Mouse (Mus musculus): ENCODE measurements at regions not wholly inside any gene's neighbourhood (a gene's known extent, or its start where the extent isn't known, plus 50 kb on each side); places are given as distances from the start of the nearest gene placed in this dataset.

GRCm38 (mm10) chr4:33795461-33795860 is 128.9 kb upstream of the Cnr1 start:
- no peak for ATAC-seq (ENCODE audit: insufficient read depth)

GRCm38 (mm10) chr4:33797964-33798363 is 126.4 kb upstream of the Cnr1 start:
- Histone ChIP-seq H3K9ac (replicated peaks) (no peak overlapping the region), H3K9me3 (ENCODE audit: control insufficient read depth, low read length) (no peaks in the 10 kb centered on the region), H3K4me3 (ENCODE audit: insufficient read depth in 1 of 2, low read depth in 2 of 2, low read length in 2 of 2) (no peak overlapping the region), H3K36me3 (replicated peaks; ENCODE audit: control insufficient read depth, insufficient read depth, low read depth) (no peaks in the 10 kb centered on the region), H3K4me1 (replicated peaks; ENCODE audit: control insufficient read depth in 2 of 2, insufficient read depth in 2 of 2, low read length in 1 of 2) (no peaks in the 10 kb centered on the region), H3K27me3 (ENCODE audit: control insufficient read depth, insufficient read depth, low read length) (no peaks in the 10 kb centered on the region), H3K4me2 (ENCODE audit: low read depth) (no peak overlapping the region), H3K27ac (no peak overlapping the region)
- no peak for ATAC-seq (ENCODE audit: insufficient read depth)
- 85% methylated on average over 4 of the region's 4 CpGs for WGBS (ENCODE audit: insufficient replicate concordance)
- no peak for DNase-seq (ENCODE audit: low read depth in 3 of 3, low spot score in 3 of 3)
- TF ChIP-seq CTCF (IDR thresholded peaks at IDR 0.05; ENCODE audit: low read depth): no peak
- no peak for TF ChIP-seq EP300 (IDR thresholded peaks at IDR 0.05; ENCODE audit: low read depth)

More at GRCm38 (mm10) chr4:33795461-33795860, 128.9 kb upstream of the Cnr1 start:
- Histone ChIP-seq H3K9ac (replicated peaks) (no peak overlapping the region), H3K27me3 (ENCODE audit: control insufficient read depth, insufficient read depth, low read length) (no peaks in the 10 kb centered on the region), H3K9me3 (ENCODE audit: control insufficient read depth, low read length) (no peaks in the 10 kb centered on the region), H3K27ac (no peak overlapping the region), H3K4me2 (ENCODE audit: low read depth) (no peak overlapping the region), H3K4me1 (replicated peaks; ENCODE audit: control insufficient read depth in 2 of 2, insufficient read depth in 2 of 2, low read length in 1 of 2) (no peaks in the 10 kb centered on the region), H3K4me3 (ENCODE audit: insufficient read depth in 1 of 2, low read depth in 2 of 2, low read length in 2 of 2) (no peak overlapping the region), H3K36me3 (replicated peaks; ENCODE audit: control insufficient read depth, insufficient read depth, low read depth) (no peaks in the 10 kb centered on the region)
- 84% methylated on average over 3 of the region's 3 CpGs for WGBS (ENCODE audit: insufficient replicate concordance)
- TF ChIP-seq CTCF (IDR thresholded peaks at IDR 0.05; ENCODE audit: low read depth) (no peak), EP300 (IDR thresholded peaks at IDR 0.05; ENCODE audit: low read depth) (no peak)
- no peak for DNase-seq (ENCODE audit: low read depth in 3 of 3, low spot score in 3 of 3)

- H3K4me2 ChIP-seq (ENCODE audit: low read depth): no peak overlapping the region
- DNase-seq (ENCODE audit: low read depth in 3 of 3, low spot score in 3 of 3) (no peak), ATAC-seq (ENCODE audit: insufficient read depth) (no peak)
- H3K9ac ChIP-seq (replicated peaks): no peak overlapping the region
- H3K4me3 ChIP-seq (ENCODE audit: insufficient read depth in 1 of 2, low read depth in 2 of 2, low read length in 2 of 2): no peak overlapping the region
- H3K27ac ChIP-seq: no peak overlapping the region
- no peaks in the 10 kb centered on the region for H3K4me1 ChIP-seq (replicated peaks; ENCODE audit: control insufficient read depth in 2 of 2, insufficient read depth in 2 of 2, low read length in 1 of 2)
- no peaks in the 10 kb centered on the region for H3K27me3 ChIP-seq (ENCODE audit: control insufficient read depth, insufficient read depth, low read length)
- TF ChIP-seq EP300 (IDR thresholded peaks at IDR 0.05; ENCODE audit: low read depth) (no peak), CTCF (IDR thresholded peaks at IDR 0.05; ENCODE audit: low read depth) (no peak)
- H3K9me3 ChIP-seq (ENCODE audit: control insufficient read depth, low read length): no peaks in the 10 kb centered on the region
- H3K36me3 ChIP-seq (replicated peaks; ENCODE audit: control insufficient read depth, insufficient read depth, low read depth): no peaks in the 10 kb centered on the region
- 66% methylated on average over 6 of the region's 6 CpGs for WGBS (ENCODE audit: insufficient replicate concordance)
Measured at GRCm38 (mm10) chr4:33798654-33799053, 125.7 kb upstream of the Cnr1 start.

GRCm38 (mm10) chr4:33799110-33799509 is 125.3 kb upstream of the Cnr1 start:
- no peak for DNase-seq (ENCODE audit: low read depth in 3 of 3, low spot score in 3 of 3)
- no peak overlapping the region for H3K4me3 ChIP-seq (ENCODE audit: insufficient read depth in 1 of 2, low read depth in 2 of 2, low read length in 2 of 2)
- TF ChIP-seq EP300 (IDR thresholded peaks at IDR 0.05; ENCODE audit: low read depth) (no peak), CTCF (IDR thresholded peaks at IDR 0.05; ENCODE audit: low read depth) (no peak)
- H3K4me1 ChIP-seq (replicated peaks; ENCODE audit: control insufficient read depth in 2 of 2, insufficient read depth in 2 of 2, low read length in 1 of 2): no peaks in the 10 kb centered on the region
- no peak overlapping the region for H3K4me2 ChIP-seq (ENCODE audit: low read depth)
- H3K27me3 ChIP-seq (ENCODE audit: control insufficient read depth, insufficient read depth, low read length): no peaks in the 10 kb centered on the region
- H3K9me3 ChIP-seq (ENCODE audit: control insufficient read depth, low read length): no peaks in the 10 kb centered on the region
- H3K36me3 ChIP-seq (replicated peaks; ENCODE audit: control insufficient read depth, insufficient read depth, low read depth): no peaks in the 10 kb centered on the region
- no peak overlapping the region for H3K27ac ChIP-seq
- WGBS (ENCODE audit: insufficient replicate concordance): 45% methylated on average over 6 of the region's 6 CpGs
- H3K9ac ChIP-seq (replicated peaks): no peak overlapping the region
- no peak for ATAC-seq (ENCODE audit: insufficient read depth)

GRCm38 (mm10) chr4:33799831-33800230 is 124.6 kb upstream of the Cnr1 start:
- Histone ChIP-seq H3K9ac (replicated peaks) (no peak overlapping the region), H3K36me3 (replicated peaks; ENCODE audit: control insufficient read depth, insufficient read depth, low read depth) (no peaks in the 10 kb centered on the region), H3K27ac (no peak overlapping the region), H3K27me3 (ENCODE audit: control insufficient read depth, insufficient read depth, low read length) (no peaks in the 10 kb centered on the region), H3K4me3 (ENCODE audit: insufficient read depth in 1 of 2, low read depth in 2 of 2, low read length in 2 of 2) (no peak overlapping the region), H3K9me3 (ENCODE audit: control insufficient read depth, low read length) (no peaks in the 10 kb centered on the region), H3K4me2 (ENCODE audit: low read depth) (no peak overlapping the region), H3K4me1 (replicated peaks; ENCODE audit: control insufficient read depth in 2 of 2, insufficient read depth in 2 of 2, low read length in 1 of 2) (no peaks in the 10 kb centered on the region)
- ATAC-seq (ENCODE audit: insufficient read depth): no peak
- no peak for DNase-seq (ENCODE audit: low read depth in 3 of 3, low spot score in 3 of 3)
- TF ChIP-seq EP300 (IDR thresholded peaks at IDR 0.05; ENCODE audit: low read depth): no peak
- WGBS (ENCODE audit: insufficient replicate concordance): 55% methylated on average over 1 of the region's 1 CpGs
